Mouse (Mus musculus): ENCODE results near the gene Zfp990. TPM values are rescaled to one million over a fixed set of nuclear protein-coding genes. Genes with fewer than 3 reads are reported as not detected.
"Not testable (repeated sequence)": the region's sequence is repeated elsewhere in the genome, so short reads cannot be mapped to it uniquely, and the experiment has no call there.

The Zfp990 gene
- total RNA-seq, 2 experiments from 2014 or later, result 0.12 to 0.22 TPM

- DNase-seq; intact Hi-C loops (cut with DNase I; ENCODE audit: low total_unique reads): not testable (repeated sequence)
These were observed 69.8 kb downstream of the Zfp990 start for GRCm38 (mm10) chr4:145580333-145580732.

DNA sequence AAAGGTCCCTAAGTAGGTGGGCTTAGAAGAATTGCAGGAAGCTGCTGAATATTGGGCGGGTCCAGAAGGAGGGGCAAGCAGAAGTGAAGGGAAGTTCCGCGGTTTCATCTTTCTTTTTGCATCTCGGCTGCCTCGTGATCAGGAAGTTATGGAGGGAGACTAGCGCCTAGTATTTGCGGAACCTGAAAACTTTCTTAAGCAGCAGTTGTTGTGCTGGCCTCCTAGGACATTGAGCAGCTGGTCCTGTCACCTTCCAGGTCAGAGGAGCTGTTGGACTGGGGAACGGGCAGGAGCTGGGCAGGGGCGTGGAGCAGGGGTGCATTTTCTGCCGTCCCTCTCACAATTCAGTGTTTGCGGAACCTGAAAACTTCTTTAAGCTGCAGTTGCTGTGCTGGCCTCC, 74.5 kb downstream of the Zfp990 start, which contains the start of gene Gm13212:
Gene Gm13212, plus strand, starts transcription at position 89 of the 400 bp plus-strand sequence.
- intact Hi-C loops (cut with DNase I; ENCODE audit: low total_unique reads); DNase-seq: not testable (repeated sequence)

- DNase-seq; intact Hi-C loops (cut with DNase I; ENCODE audit: low total_unique reads): not testable (repeated sequence)
These were observed 75.5 kb downstream of the Zfp990 start for GRCm38 (mm10) chr4:145586046-145586445.

Other genes with a start within 250 kb of the Zfp990 start
- gene Tnfrsf8, start 195.6 kb upstream of the Zfp990 start, total RNA-seq (2021), result under 1 TPM; 0.08 to 0.09 TPM
- gene Gm13212, start 74.4 kb downstream of the Zfp990 start, total RNA-seq (2021), result under 1 TPM; 0.51 to 0.73 TPM
- gene Zfp980, start 159.9 kb downstream of the Zfp990 start, total RNA-seq (2021), result under 1 TPM; 0.16 to 0.18 TPM

Data from gastrocnemius, postnatal 14 days (tissue).